Mouse (Mus musculus) urinary bladder, adult 2 months (tissue): ENCODE data around the gene Ldb3. TPM values are rescaled to one million over a fixed set of nuclear protein-coding genes. Genes with fewer than 3 reads are reported as not detected.

Experiments used
- DNase-seq: peaks from one replicate; pipeline ENCODE4 v3.0.0; 2022; ENCODE audit warnings: low spot score
- polyA plus RNA-seq: library from polyadenylated mRNA; depleted of rRNA; stranded (reverse); fragments of >200 nt; gene quantifications from 2 replicates; pipeline ENCODE4 v1.2.3, GENCODE M21; 2012

Gene Ldb3
- polyA plus RNA-seq, 1 experiment, result 43.3 TPM

- no peak for DNase-seq
Observed at GRCm38 (mm10) chr14:34511901-34512300, 76.6 kb downstream of the Ldb3 start.

GRCm38 (mm10) chr14:34508842-34509439 lies 79.5 kb downstream of the Ldb3 start:
- DNase-seq, result no peak

- DNase-seq, result no peak
Observed at GRCm38 (mm10) chr14:34508187-34508840, 80.2 kb downstream of the Ldb3 start.

GRCm38 (mm10) chr14:34505309-34505708 lies 83.2 kb downstream of the Ldb3 start:
- DNase-seq, result no peak

- no peak for DNase-seq
Observed at GRCm38 (mm10) chr14:34504377-34504776, 84.1 kb downstream of the Ldb3 start.

GRCm38 (mm10) chr14:34503759-34504158 lies 84.7 kb downstream of the Ldb3 start:
- no peak for DNase-seq

- no peak for DNase-seq
Observed at GRCm38 (mm10) chr14:34503325-34503647, 85.2 kb downstream of the Ldb3 start, which contains the start of gene Bmpr1a. Gene Bmpr1a, minus strand, starts transcription at chr14:34503341.

GRCm38 (mm10) chr14:34502475-34503324 lies 85.8 kb downstream of the Ldb3 start:
- DNase-seq, result peak; percentile 90

- peak; percentile 59 for DNase-seq
Observed at GRCm38 (mm10) chr14:34501804-34502474, 86.5 kb downstream of the Ldb3 start.

- DNase-seq, result no peak
Observed at GRCm38 (mm10) chr14:34501447-34501803, 87.1 kb downstream of the Ldb3 start.

- DNase-seq, result no peak
Observed at GRCm38 (mm10) chr14:34500309-34500708, 88.2 kb downstream of the Ldb3 start.

GRCm38 (mm10) chr14:34499664-34500063 lies 88.8 kb downstream of the Ldb3 start:
- DNase-seq, result no peak

GRCm38 (mm10) chr14:34497346-34497745 lies 91.1 kb downstream of the Ldb3 start:
- DNase-seq, result no peak

GRCm38 (mm10) chr14:34493682-34494081 lies 94.8 kb downstream of the Ldb3 start:
- no peak for DNase-seq

GRCm38 (mm10) chr14:34492688-34493087 lies 95.8 kb downstream of the Ldb3 start:
- DNase-seq, result no peak

- DNase-seq, result no peak
Observed at GRCm38 (mm10) chr14:34490965-34491364, 97.5 kb downstream of the Ldb3 start.

GRCm38 (mm10) chr14:34489928-34490327 lies 98.6 kb downstream of the Ldb3 start:
- no peak for DNase-seq

GRCm38 (mm10) chr14:34486169-34486568 lies 102.3 kb downstream of the Ldb3 start:
- DNase-seq, result no peak

- no peak for DNase-seq
Observed at GRCm38 (mm10) chr14:34483469-34484341, 104.8 kb downstream of the Ldb3 start.
